Mouse (Mus musculus): Measurements from ENCODE around the gene Hcn1.
A peak's percentile ranks its signal among the peaks of the same experiment; 100 is the strongest.

The Hcn1 gene

GRCm38 (mm10) chr13:117602181-117602580, at the start of gene Hcn1:
TSS of gene Hcn1 (plus strand) at chr13:117602320.
- peak; percentile 62 for DNase-seq

GRCm38 (mm10) chr13:117567251-117567650, 34.9 kb upstream of the Hcn1 start:
- DNase-seq: no peak

- DNase-seq: no peak
These were observed 30.4 kb upstream of the Hcn1 start for GRCm38 (mm10) chr13:117571747-117572146.

- no peak for DNase-seq
These were observed 7.5 kb upstream of the Hcn1 start for GRCm38 (mm10) chr13:117594494-117595182.

GRCm38 (mm10) chr13:117595183-117595532, 7.0 kb upstream of the Hcn1 start:
- DNase-seq: no peak

GRCm38 (mm10) chr13:117601331-117601965, 672 bp upstream of the Hcn1 start:
- DNase-seq: no peak

- DNase-seq: no peak
These were observed 668 bp downstream of the Hcn1 start for GRCm38 (mm10) chr13:117602617-117603358.

- DNase-seq: no peak
These were observed 1.3 kb downstream of the Hcn1 start for GRCm38 (mm10) chr13:117603421-117603820.

GRCm38 (mm10) chr13:117604073-117604472, 2.0 kb downstream of the Hcn1 start:
- no peak for DNase-seq

- no peak for DNase-seq
These were observed 3.0 kb downstream of the Hcn1 start for GRCm38 (mm10) chr13:117604971-117605750.

GRCm38 (mm10) chr13:117611881-117612280, 9.8 kb downstream of the Hcn1 start:
- DNase-seq: no peak

- no peak for DNase-seq
These were observed 17.4 kb downstream of the Hcn1 start for GRCm38 (mm10) chr13:117619544-117619943.

- DNase-seq: no peak
These were observed 55.4 kb downstream of the Hcn1 start for GRCm38 (mm10) chr13:117657501-117657900.

- DNase-seq: no peak
These were observed 56.5 kb downstream of the Hcn1 start for GRCm38 (mm10) chr13:117658414-117659175.

- no peak for DNase-seq
These were observed 57.4 kb downstream of the Hcn1 start for GRCm38 (mm10) chr13:117659511-117659910.

GRCm38 (mm10) chr13:117662661-117663060, 60.5 kb downstream of the Hcn1 start:
- no peak for DNase-seq

GRCm38 (mm10) chr13:117669303-117669702, 67.2 kb downstream of the Hcn1 start:
- no peak for DNase-seq

- no peak for DNase-seq
These were observed 69.7 kb downstream of the Hcn1 start for GRCm38 (mm10) chr13:117671851-117672250.

GRCm38 (mm10) chr13:117676418-117676817, 74.3 kb downstream of the Hcn1 start:
- no peak for DNase-seq

- DNase-seq: no peak
These were observed 85.5 kb downstream of the Hcn1 start for GRCm38 (mm10) chr13:117687670-117688069.

- DNase-seq: no peak
These were observed 92.7 kb downstream of the Hcn1 start for GRCm38 (mm10) chr13:117694729-117695332.

GRCm38 (mm10) chr13:117705573-117705972, 103.5 kb downstream of the Hcn1 start:
- DNase-seq: no peak
